29 mouse cellular contexts compared by ENCODE assay signal in genomic region chr6:33244546-33244945, GRCm38 (mm10).
"Had no signal": no experiment of that assay in that cellular context is flagged by ENCODE, and none has a peak within 500 bp of the region (broad histone marks: within the 10 kb centered on the region; RNA-seq: fewer than 3 reads in every experiment).

No protein-coding gene starts in this region.

- H3K27me3 ChIP-seq: heart, embryonic 12.5 days; heart, embryonic 13.5 days; heart, embryonic 15.5 days; hindbrain, embryonic 12.5 days; hindbrain, embryonic 13.5 days; hindbrain, embryonic 15.5 days; intestine, embryonic 15.5 days; kidney, embryonic 15.5 days had no signal

- DNase-seq: heart, postnatal 10 days; heart, postnatal 14 days; heart, postnatal 36 days; heart, postnatal 4 days; kidney, adult 11 months; kidney, adult 18-20 months; kidney, adult 2 months; kidney, adult 8-10 months; kidney, adult 9 months; kidney, postnatal 10 days; kidney, postnatal 14 days; kidney, postnatal 25 days; kidney, postnatal 36 days; kidney, postnatal 4 days; layer of hippocampus, adult 9-11 months; layer of hippocampus, postnatal 36 days had no signal

- H3K4me2 ChIP-seq: heart, embryonic 11.5 days; heart, embryonic 12.5 days; heart, embryonic 13.5 days; heart, embryonic 15.5 days; hindbrain, embryonic 12.5 days; hindbrain, embryonic 13.5 days; hindbrain, embryonic 14.5 days; hindbrain, embryonic 15.5 days; intestine, embryonic 15.5 days; kidney, embryonic 15.5 days had no signal

- H3K36me3 ChIP-seq: heart, embryonic 10.5 days; heart, embryonic 12.5 days; heart, embryonic 13.5 days; heart, embryonic 15.5 days; hindbrain, embryonic 10.5 days; hindbrain, embryonic 12.5 days; hindbrain, embryonic 13.5 days; hindbrain, embryonic 15.5 days; intestine, embryonic 15.5 days; kidney, embryonic 15.5 days had no signal

- H3K4me3 ChIP-seq: heart, embryonic 10.5 days; heart, embryonic 12.5 days; heart, embryonic 13.5 days; heart, embryonic 15.5 days; hindbrain, embryonic 10.5 days; hindbrain, embryonic 12.5 days; hindbrain, embryonic 13.5 days; hindbrain, embryonic 15.5 days; intestine, embryonic 15.5 days; kidney, embryonic 15.5 days; layer of hippocampus, adult 2 months had no signal
